Mouse (Mus musculus) lung, embryonic 16.5 days (tissue): ENCODE results near the gene Olfr48. TPM values are rescaled to one million over a fixed set of nuclear protein-coding genes. Genes with fewer than 3 reads are reported as not detected.

Source experiments
- polyA plus RNA-seq: library from polyadenylated mRNA; unstranded; fragments of >200 nt; fragmentation: Nextera tagmentation; extraction: Ambion mirVana; gene quantifications from 2 replicates; pipeline ENCODE4 v1.2.1, GENCODE M21; 2015

Olfr48 gene
- polyA plus RNA-seq, 1 experiment from 2014 or later = not detected

Other genes starting within 250 kb of the Olfr48 start
- not detected in 2 replicates for gene Olfr1247, start 234.1 kb downstream of the Olfr48 start, polyA plus RNA-seq
- gene Olfr1248, start 230.0 kb downstream of the Olfr48 start, polyA plus RNA-seq = not detected in 2 replicates
- not detected in 2 replicates for gene Olfr1249, start 213.2 kb downstream of the Olfr48 start, polyA plus RNA-seq
- not detected in 2 replicates for gene Olfr1250, start 186.7 kb downstream of the Olfr48 start, polyA plus RNA-seq
- not detected in 2 replicates for gene Olfr1251, start 176.3 kb downstream of the Olfr48 start, polyA plus RNA-seq
- gene Olfr1252, start 123.2 kb downstream of the Olfr48 start, polyA plus RNA-seq = not detected in 2 replicates
- not detected in 2 replicates for gene Olfr1253, start 91.1 kb downstream of the Olfr48 start, polyA plus RNA-seq
- gene Olfr1254, start 54.6 kb downstream of the Olfr48 start, polyA plus RNA-seq = not detected in 2 replicates
- gene Olfr1255, start 36.2 kb downstream of the Olfr48 start, polyA plus RNA-seq = not detected in 2 replicates
- not detected in 2 replicates for gene Olfr1256, start 6.7 kb downstream of the Olfr48 start, polyA plus RNA-seq
- gene Olfr1257, start 30.2 kb upstream of the Olfr48 start, polyA plus RNA-seq = not detected in 2 replicates
- gene Olfr1258, start 79.1 kb upstream of the Olfr48 start, polyA plus RNA-seq = not detected in 2 replicates
- gene Olfr1259, start 100.5 kb upstream of the Olfr48 start, polyA plus RNA-seq = not detected in 2 replicates
- not detected in 2 replicates for gene Olfr1260, start 126.1 kb upstream of the Olfr48 start, polyA plus RNA-seq
- not detected in 2 replicates for gene Olfr1261, start 143.0 kb upstream of the Olfr48 start, polyA plus RNA-seq
- not detected in 2 replicates for gene Olfr1262, start 151.9 kb upstream of the Olfr48 start, polyA plus RNA-seq
- gene Olfr1263, start 163.9 kb upstream of the Olfr48 start, polyA plus RNA-seq = not detected in 2 replicates
- not detected in 2 replicates for gene Olfr1264, start 177.4 kb upstream of the Olfr48 start, polyA plus RNA-seq
- gene Olfr1265, start 187.1 kb upstream of the Olfr48 start, polyA plus RNA-seq = not detected in 2 replicates
- gene Olfr140, start 215.4 kb upstream of the Olfr48 start, polyA plus RNA-seq = not detected in 2 replicates